Mouse (Mus musculus) megakaryocyte-erythroid progenitor cell, adult 5-6 weeks (primary cell): Measurements from ENCODE around the gene Ndufb8. TPM values are rescaled to one million over a fixed set of nuclear protein-coding genes. Genes with fewer than 3 reads are reported as not detected.

Source experiments
- ATAC-seq: replicated peaks from 2 replicates; pipeline ENCODE4 v1.8.0; 2016; ENCODE audit warnings: mild to moderate bottlenecking, inconsistent platforms; ENCODE audit not compliant: severe bottlenecking, poor library complexity, low FRiP score, low TSS enrichment
- total RNA-seq, 2 experiments: library from RNA; stranded (forward) in 1 of 2; stranded (reverse) in 1 of 2; fragments of 200-1000, 215-1000 nt in 1 of 2; fragments of >200 nt in 1 of 2; fragmentation: Nextera tagmentation in 1 of 2; gene quantifications; 2 replicates each; pipeline ENCODE4 v1.2.3; 2014 to 2017

Ndufb8 gene
- 485 and 490 TPM in 2 replicates for total RNA-seq (2014; fragmentation: Nextera tagmentation)
- 262 and 339 TPM in 2 replicates for total RNA-seq (2017)

- peak; percentile 91 for ATAC-seq
Measured at GRCm38 (mm10) chr19:44554861-44555590, at the start of gene Ndufb8. Ndufb8 (minus strand) TSS chr19:44555440.

GRCm38 (mm10) chr19:44594180-44594579 lies 38.9 kb upstream of the Ndufb8 start:
- ATAC-seq, result no peak

- no peak for ATAC-seq
Measured at GRCm38 (mm10) chr19:44591638-44592037, 36.4 kb upstream of the Ndufb8 start.

GRCm38 (mm10) chr19:44590992-44591391 lies 35.8 kb upstream of the Ndufb8 start:
- ATAC-seq, result no peak

DNA sequence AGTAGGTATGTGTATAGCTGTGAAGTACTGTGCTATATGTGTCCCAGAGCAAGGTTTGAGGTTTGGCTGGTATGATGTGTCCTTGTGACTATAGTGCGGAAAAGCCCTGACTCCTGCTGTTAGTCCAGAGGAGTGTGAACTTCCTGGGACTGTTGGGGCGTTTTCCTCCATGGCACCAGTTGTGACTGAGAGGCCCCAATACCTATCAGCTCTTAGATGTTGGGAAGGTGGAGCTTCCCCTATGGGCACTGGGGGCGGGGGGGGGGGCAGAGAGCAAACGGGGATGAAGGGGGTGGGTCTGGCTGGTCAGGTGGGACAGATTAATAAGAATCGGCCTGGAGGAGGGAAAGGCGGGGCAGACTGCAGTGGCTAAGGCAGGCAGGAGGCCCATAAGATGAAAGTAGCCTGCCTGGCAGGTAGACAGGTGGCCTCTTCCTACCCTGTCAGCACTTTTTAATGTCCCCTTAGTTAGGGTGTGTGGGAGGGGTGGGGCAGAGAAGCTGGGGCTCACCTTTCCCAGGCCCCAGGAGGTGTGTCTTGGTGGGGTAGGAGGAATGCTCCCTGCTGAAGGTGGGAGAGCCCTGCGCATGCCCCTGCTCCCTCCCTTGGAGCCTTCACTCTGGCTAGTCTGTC lies 34.5 kb upstream of the Ndufb8 start:
- no peak for ATAC-seq

GRCm38 (mm10) chr19:44588036-44588435 lies 32.8 kb upstream of the Ndufb8 start:
- no peak for ATAC-seq

DNA sequence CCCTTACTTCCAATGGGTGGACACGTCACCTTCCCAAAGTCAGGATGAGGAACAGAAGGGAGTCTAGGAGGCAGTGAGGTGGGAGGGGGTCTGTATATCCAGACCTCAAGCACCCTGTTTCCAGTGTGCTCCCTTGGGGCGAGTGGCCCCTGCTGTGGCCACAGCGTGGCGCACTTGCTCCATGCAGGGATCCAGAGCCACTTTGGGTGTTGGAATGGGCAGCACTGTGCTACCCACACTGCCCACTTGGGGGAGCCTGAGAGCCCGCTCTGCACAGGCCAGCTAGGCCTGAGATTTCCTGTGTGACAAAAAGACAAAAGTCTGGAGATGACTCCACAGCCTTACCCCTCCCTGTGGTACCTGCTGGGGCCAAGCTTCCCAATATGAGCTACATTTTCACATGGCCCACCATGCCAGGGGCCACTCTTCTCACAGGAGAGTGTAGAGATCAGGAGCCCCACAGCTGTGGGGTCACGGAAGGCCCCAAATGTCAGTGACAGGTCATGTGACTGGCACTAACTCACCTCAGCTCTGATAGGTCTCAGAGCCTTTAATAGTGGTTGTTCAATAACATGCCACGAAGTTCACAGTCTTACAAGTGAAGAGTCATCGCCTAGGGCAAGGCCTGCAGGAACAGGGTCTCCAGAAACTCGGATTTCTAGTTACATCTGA lies 27.5 kb upstream of the Ndufb8 start:
- peak; percentile 96 for ATAC-seq

DNA sequence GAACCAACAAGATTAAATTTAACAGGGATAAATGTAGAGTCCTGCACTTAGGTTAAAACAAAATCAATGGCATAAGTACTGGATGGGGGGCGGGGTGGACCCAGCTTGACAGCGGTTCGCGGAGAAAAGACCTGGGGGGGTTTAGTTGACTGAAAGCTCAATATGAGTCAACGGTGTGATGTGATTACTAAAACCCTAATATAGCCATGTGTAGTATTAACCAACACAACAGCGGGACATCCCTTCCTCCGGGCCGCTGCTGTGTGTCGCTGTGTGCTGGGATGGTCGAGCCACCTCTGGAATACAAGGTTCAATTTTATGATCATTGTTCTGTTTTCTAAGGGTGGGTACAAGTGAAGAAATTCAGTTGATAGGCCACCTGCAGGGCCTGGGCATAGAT lies 26.9 kb upstream of the Ndufb8 start:
- no peak for ATAC-seq

DNA sequence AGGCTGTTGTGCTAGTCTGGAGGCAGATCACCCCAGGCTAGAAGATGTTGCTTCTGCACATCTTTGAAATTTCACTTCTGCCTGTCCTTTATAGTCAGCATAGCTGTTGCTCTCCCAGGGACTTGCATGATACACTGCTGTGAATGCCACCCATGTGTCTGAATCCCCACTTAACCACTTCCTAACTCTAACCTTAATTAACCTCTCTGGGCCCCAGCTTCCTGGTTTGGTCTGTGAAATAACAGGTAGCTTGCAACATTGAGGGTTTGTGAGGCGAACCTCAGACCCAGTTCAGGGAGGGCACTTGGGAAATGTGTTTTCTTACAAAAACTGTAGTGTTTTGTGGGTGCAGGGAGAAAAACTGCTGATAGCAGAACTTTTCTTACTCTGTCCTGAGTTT lies 22.8 kb upstream of the Ndufb8 start:
- ATAC-seq, result no peak

- ATAC-seq, result no peak
Measured at GRCm38 (mm10) chr19:44576275-44576674, 21.0 kb upstream of the Ndufb8 start.

- ATAC-seq, result no peak
Measured at GRCm38 (mm10) chr19:44567763-44568162, 12.5 kb upstream of the Ndufb8 start.

DNA sequence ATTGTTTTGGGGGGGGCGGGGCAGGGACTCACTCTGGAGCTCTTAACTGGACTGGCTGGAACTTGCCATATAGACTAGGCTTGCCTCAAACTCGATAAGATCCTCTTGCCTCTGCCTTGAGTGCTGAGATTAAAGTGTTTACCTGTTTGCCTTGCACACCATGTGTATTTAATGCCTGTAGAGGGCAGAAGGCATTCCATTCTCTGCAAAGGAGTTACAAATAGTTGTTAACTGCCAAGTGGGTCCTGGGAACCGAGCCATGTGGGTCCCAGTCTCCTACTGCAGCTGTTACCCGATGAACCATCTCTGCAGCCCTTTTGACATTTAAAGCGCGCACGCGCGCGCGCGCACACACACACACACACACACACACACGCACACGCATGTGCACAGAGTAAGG lies 8.8 kb upstream of the Ndufb8 start:
- no peak for ATAC-seq

DNA sequence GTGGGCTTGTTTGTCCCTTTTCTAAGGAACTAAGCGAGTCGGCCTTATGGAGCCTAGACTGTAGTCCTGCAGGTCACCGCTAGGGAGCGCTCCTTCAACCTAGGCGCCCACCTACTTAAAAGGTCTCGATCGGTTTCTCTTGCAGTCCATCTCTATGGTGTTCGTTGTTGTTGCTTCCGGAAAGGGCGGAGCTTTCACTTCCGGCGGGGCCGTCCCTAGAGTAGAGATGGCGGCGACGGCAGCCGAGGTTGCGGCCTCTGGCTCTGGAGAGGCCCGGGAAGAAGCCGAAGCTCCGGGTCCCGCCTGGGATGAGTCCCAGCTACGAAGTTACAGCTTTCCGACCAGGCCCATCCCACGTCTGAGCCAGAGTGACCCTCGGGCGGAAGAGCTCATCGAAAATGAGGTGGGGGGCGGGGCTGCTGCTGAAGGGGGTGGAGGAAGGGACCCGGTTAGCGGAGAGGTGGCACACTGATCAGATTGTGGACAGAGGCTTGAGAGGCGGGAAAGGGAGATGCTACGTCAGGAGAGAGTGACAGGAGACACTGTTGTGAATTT lies 7.5 kb upstream of the Ndufb8 start, which contains the start of gene Hif1an:
Gene Hif1an (plus strand): TSS at position 199 of the 555 bp plus-strand sequence.
- peak; percentile 96 for ATAC-seq

DNA sequence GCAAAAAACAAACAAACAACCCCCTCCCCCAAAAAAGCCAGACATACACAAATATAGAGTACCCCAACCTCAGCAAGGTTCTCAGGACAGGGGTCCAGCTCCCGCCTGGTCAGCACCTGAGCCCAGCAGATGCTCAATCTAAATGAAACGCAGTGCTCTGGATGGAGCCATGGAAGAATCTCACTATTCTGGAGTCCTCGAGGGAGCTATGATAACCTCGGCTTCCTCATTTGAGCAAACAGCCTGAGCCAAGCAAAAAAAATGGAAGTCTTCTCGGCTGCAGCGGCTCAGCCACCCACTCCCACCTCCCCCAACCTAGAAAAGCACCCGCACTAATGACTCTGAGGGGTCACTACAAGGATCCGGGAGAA lies 765 bp downstream of the Ndufb8 start:
- no peak for ATAC-seq

DNA sequence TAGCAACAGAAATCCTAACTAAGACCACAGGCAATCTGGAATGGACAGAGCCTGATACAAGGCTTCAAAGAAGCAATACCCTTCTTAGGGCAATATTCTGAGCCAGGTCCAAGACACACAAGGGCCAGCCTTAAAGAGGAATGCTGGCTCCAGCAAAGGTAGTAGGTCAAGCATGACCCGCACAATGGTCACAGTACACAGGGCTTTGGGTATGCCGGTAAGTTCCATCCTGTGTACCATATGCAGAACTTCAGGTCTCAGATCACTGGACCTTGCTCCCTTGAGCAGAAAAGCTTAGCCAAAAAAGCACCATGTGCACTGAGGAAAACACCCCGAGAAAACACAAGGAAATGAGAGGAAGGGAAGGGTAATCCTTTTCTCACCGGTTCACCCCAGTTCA lies 2.0 kb downstream of the Ndufb8 start:
- no peak for ATAC-seq

DNA sequence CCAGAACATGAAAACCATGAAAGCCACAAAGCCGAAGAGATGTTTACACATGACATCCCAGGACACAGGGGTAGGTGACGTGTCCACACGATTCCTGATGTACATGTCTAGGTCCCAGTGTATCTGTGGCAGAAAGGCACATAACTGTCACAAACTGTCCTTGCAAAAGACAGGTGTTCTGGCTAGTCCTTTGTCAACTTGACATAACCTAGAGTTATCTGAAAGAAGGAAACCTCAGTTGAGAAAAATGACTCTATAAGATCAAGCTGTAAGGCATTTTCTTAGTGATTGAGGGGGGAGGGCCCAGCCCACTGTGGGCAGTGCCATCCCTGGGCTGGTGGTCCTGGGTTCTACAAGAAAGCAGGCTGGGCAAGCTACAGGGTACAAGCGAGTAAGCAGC lies 2.5 kb downstream of the Ndufb8 start, which contains the start of gene Gm20538:
Gene Gm20538 (minus strand): TSS at position 101 of the 400 bp plus-strand sequence.
- ATAC-seq, result no peak

GRCm38 (mm10) chr19:44545321-44546041 lies 9.8 kb downstream of the Ndufb8 start, which contains the start of gene Sec31b:
Sec31b (minus strand) TSS chr19:44545864.
- peak; percentile 45 for ATAC-seq

GRCm38 (mm10) chr19:44544775-44545174 lies 10.5 kb downstream of the Ndufb8 start:
- peak; percentile 73 for ATAC-seq

DNA sequence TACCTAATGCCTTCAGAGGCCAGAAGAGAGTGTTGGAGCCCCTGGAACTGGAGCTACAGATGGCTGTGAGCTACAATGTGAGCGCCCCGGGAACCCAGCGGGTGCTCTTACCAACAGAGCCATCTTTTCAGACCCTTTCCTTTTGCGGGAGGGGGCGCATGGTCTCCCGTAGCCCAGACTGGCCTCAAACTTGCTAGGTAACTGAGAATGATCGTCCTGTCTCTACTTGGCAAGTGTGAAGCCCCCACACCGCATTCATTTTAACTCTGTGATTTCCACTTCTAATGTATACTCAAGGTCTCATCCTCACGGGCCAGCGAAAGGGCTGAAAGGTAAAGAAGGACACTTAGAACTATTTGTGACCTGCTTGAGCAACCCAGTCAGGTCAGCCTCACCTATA lies 10.9 kb downstream of the Ndufb8 start:
- ATAC-seq, result no peak
